Mouse (Mus musculus): ENCODE measurements around the gene Fam162a. TPM values are rescaled to one million over a fixed set of nuclear protein-coding genes. Genes with fewer than 3 reads are reported as not detected.
A peak's percentile ranks its signal among the peaks of the same experiment; 100 is the strongest.

Fam162a gene
- polyA plus RNA-seq, 2 experiments: 76.4 to 221 TPM

DNA sequence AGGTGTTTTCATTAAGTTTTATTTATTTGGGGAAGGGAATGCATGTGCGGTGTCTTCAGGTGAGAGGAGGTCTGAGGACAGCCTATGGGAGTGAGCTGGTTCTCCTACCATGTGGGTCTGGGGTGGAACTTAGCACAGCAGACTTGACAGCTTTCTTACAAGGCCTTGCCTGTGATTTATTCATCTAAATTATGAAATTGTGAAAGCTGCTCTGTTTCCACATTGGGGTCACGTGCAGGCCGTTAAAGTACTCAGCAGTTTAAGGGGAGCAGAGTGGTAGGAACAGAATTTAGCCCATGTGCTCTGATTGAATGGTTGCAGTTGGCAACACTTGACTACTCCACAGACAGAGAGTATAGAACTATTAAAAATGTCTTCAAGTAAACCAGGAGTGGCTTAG lies 8.5 kb upstream of the Fam162a start:
- WGBS (ENCODE audit: insufficient replicate concordance): 86% methylated on average over 3 of the region's 3 CpGs
- Histone ChIP-seq H3K27me3 (ENCODE audit: control insufficient read depth, insufficient read depth, low read length) (no peaks in the 10 kb centered on the region), H3K4me2 (ENCODE audit: low read depth) (no peak overlapping the region), H3K9me3 (ENCODE audit: control insufficient read depth, low read length) (no peaks in the 10 kb centered on the region), H3K9ac (replicated peaks) (no peak overlapping the region), H3K4me1 (replicated peaks; ENCODE audit: control insufficient read depth in 2 of 2, insufficient read depth in 2 of 2, low read length in 1 of 2) (no peaks in the 10 kb centered on the region), H3K27ac (no peak overlapping the region), H3K4me3 (ENCODE audit: insufficient read depth in 1 of 2, low read depth in 2 of 2, low read length in 2 of 2) (no peak overlapping the region), H3K36me3 (replicated peaks; ENCODE audit: control insufficient read depth, insufficient read depth, low read depth) (no peaks in the 10 kb centered on the region; the same call in none of the 2 replicates)
- DNase-seq (ENCODE audit: low read depth in 3 of 3, low spot score in 3 of 3): no peak
- ATAC-seq (ENCODE audit: insufficient read depth): no peak
- TF ChIP-seq EP300 (IDR thresholded peaks at IDR 0.05; ENCODE audit: low read depth) (no peak), CTCF (IDR thresholded peaks at IDR 0.05; ENCODE audit: low read depth) (no peak)

DNA sequence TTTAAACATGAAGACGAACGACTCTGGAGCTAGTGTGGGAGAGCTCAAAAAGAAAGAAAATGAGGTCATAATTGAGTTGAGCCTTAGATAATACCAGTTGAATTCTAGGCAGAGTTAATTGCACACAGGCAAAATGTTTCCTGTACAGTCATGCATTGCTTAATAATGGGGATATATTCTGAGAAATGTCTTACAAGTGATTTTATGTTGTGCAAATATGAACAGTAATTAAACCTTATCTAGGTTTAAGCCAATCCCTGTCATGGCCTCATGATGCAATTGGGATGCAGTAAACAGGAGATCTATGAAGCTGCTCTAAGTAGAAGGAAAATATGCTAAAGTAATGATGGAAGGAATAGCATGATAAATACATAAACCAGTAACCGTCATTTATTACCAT lies 3.4 kb upstream of the Fam162a start:
- Histone ChIP-seq H3K4me3 (ENCODE audit: insufficient read depth in 1 of 2, low read depth in 2 of 2, low read length in 2 of 2) (no peak overlapping the region), H3K27me3 (ENCODE audit: control insufficient read depth, insufficient read depth, low read length) (no peaks in the 10 kb centered on the region), H3K9me3 (ENCODE audit: control insufficient read depth, low read length) (no peaks in the 10 kb centered on the region), H3K27ac (no peak overlapping the region), H3K4me1 (replicated peaks; ENCODE audit: control insufficient read depth in 2 of 2, insufficient read depth in 2 of 2, low read length in 1 of 2) (peaks cover 5 to 7% of the 10 kb centered on the region in 2 experiments), H3K36me3 (replicated peaks; ENCODE audit: control insufficient read depth, insufficient read depth, low read depth) (no peaks in the 10 kb centered on the region), H3K4me2 (ENCODE audit: low read depth) (no peak overlapping the region), H3K9ac (replicated peaks) (no peak overlapping the region)
- no peak for ATAC-seq (ENCODE audit: insufficient read depth)
- WGBS (ENCODE audit: insufficient replicate concordance): 78% methylated on average over 3 of the region's 3 CpGs
- no peak for DNase-seq (ENCODE audit: low read depth in 3 of 3, low spot score in 3 of 3)
- TF ChIP-seq EP300 (IDR thresholded peaks at IDR 0.05; ENCODE audit: low read depth) (no peak), CTCF (IDR thresholded peaks at IDR 0.05; ENCODE audit: low read depth) (no peak)

GRCm38 (mm10) chr16:36072410-36073011 lies 1.1 kb upstream of the Fam162a start:
- 21% methylated on average over 8 of the region's 8 CpGs for WGBS (ENCODE audit: insufficient replicate concordance)
- H3K4me1 ChIP-seq (replicated peaks; ENCODE audit: control insufficient read depth in 2 of 2, insufficient read depth in 2 of 2, low read length in 1 of 2): peaks cover 11 to 16% of the 10 kb centered on the region in 2 experiments
- H3K27me3 ChIP-seq (ENCODE audit: control insufficient read depth, insufficient read depth, low read length): no peaks in the 10 kb centered on the region
- peak overlapping the region; percentile 83 for H3K4me2 ChIP-seq (ENCODE audit: low read depth)
- H3K9ac ChIP-seq (replicated peaks): peak overlapping the region; percentile 86
- no peak for ATAC-seq (ENCODE audit: insufficient read depth)
- peak in 1 of 3 experiments; percentile 13 for DNase-seq (ENCODE audit: low read depth in 3 of 3, low spot score in 3 of 3)
- TF ChIP-seq CTCF (IDR thresholded peaks at IDR 0.05; ENCODE audit: low read depth): no peak
- TF ChIP-seq EP300 (IDR thresholded peaks at IDR 0.05; ENCODE audit: low read depth): no peak
- H3K4me3 ChIP-seq (ENCODE audit: insufficient read depth in 1 of 2, low read depth in 2 of 2, low read length in 2 of 2): peak overlapping the region; percentile 75 to 86
- no peaks in the 10 kb centered on the region for H3K36me3 ChIP-seq (replicated peaks; ENCODE audit: control insufficient read depth, insufficient read depth, low read depth)
- H3K9me3 ChIP-seq (ENCODE audit: control insufficient read depth, low read length): no peaks in the 10 kb centered on the region
- H3K27ac ChIP-seq: peak overlapping the region; percentile 18

DNA sequence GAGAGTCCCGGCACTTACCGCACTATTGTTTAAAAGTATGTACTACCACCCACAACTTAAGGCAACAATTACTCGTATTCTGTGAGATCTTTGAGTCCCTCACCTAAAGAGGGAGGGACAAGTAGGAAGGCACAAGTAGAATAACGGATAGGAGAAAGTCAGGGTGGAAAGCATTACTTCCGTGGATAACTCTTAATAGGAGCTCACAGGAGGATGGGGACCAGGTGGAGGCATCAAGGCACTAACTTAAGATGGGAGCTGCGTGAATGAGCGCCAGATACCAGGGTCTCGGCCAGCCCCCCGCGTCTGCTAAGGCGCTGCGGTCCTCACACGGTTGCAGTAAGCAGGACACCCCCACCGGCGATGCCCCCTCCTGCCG lies 334 bp downstream of the Fam162a start:
- ATAC-seq (ENCODE audit: insufficient read depth): peak; percentile 22
- peak in 2 of 3 experiments; percentile 20 to 22 for DNase-seq (ENCODE audit: low read depth in 3 of 3, low spot score in 3 of 3)
- WGBS (ENCODE audit: insufficient replicate concordance): 0% methylated on average over 16 of the region's 16 CpGs

GRCm38 (mm10) chr16:36069819-36070575 lies 1.4 kb downstream of the Fam162a start:
- H3K9ac ChIP-seq (replicated peaks): peak overlapping the region; percentile 86
- H3K27ac ChIP-seq: no peak overlapping the region
- H3K4me2 ChIP-seq (ENCODE audit: low read depth): peak overlapping the region; percentile 83
- peaks cover 11 to 16% of the 10 kb centered on the region in 2 experiments for H3K4me1 ChIP-seq (replicated peaks; ENCODE audit: control insufficient read depth in 2 of 2, insufficient read depth in 2 of 2, low read length in 1 of 2)
- H3K9me3 ChIP-seq (ENCODE audit: control insufficient read depth, low read length): no peaks in the 10 kb centered on the region
- no peaks in the 10 kb centered on the region for H3K36me3 ChIP-seq (replicated peaks; ENCODE audit: control insufficient read depth, insufficient read depth, low read depth)
- DNase-seq (ENCODE audit: low read depth in 3 of 3, low spot score in 3 of 3) (no peak), ATAC-seq (ENCODE audit: insufficient read depth) (no peak)
- no peaks in the 10 kb centered on the region for H3K27me3 ChIP-seq (ENCODE audit: control insufficient read depth, insufficient read depth, low read length)
- 43% methylated on average over 9 of the region's 9 CpGs for WGBS (ENCODE audit: insufficient replicate concordance)
- peak overlapping the region; percentile 75 to 86; a peak in 3 of 4 replicates for H3K4me3 ChIP-seq (ENCODE audit: insufficient read depth in 1 of 2, low read depth in 2 of 2, low read length in 2 of 2)
- TF ChIP-seq EP300 (IDR thresholded peaks at IDR 0.05; ENCODE audit: low read depth): no peak
- peak; percentile 25; the same call in 1 of the 2 replicates for TF ChIP-seq CTCF (IDR thresholded peaks at IDR 0.05; ENCODE audit: low read depth)

More for the DNA sequence above, 334 bp downstream of the Fam162a start:
- Histone ChIP-seq H3K4me2 (ENCODE audit: low read depth) (peak overlapping the region; percentile 83), H3K4me1 (replicated peaks; ENCODE audit: control insufficient read depth in 2 of 2, insufficient read depth in 2 of 2, low read length in 1 of 2) (peaks cover 11 to 16% of the 10 kb centered on the region in 2 experiments), H3K9ac (replicated peaks) (peak overlapping the region; percentile 86), H3K36me3 (replicated peaks; ENCODE audit: control insufficient read depth, insufficient read depth, low read depth) (no peaks in the 10 kb centered on the region), H3K27me3 (ENCODE audit: control insufficient read depth, insufficient read depth, low read length) (no peaks in the 10 kb centered on the region), H3K27ac (peak overlapping the region; percentile 92), H3K4me3 (ENCODE audit: insufficient read depth in 1 of 2, low read depth in 2 of 2, low read length in 2 of 2) (peak overlapping the region; percentile 75 to 86), H3K9me3 (ENCODE audit: control insufficient read depth, low read length) (no peaks in the 10 kb centered on the region)
- no peak for TF ChIP-seq CTCF (IDR thresholded peaks at IDR 0.05; ENCODE audit: low read depth)
- TF ChIP-seq EP300 (IDR thresholded peaks at IDR 0.05; ENCODE audit: low read depth): no peak
